Mouse (Mus musculus) layer of hippocampus, postnatal 10 days (tissue): ENCODE data around the gene Wdr1. TPM values are rescaled to one million over a fixed set of nuclear protein-coding genes. Genes with fewer than 3 reads are reported as not detected.

Experiments used
- DNase-seq, 2 experiments: peaks; one replicate each; pipeline ENCODE4 v3.0.0; 2021; ENCODE audit warnings: low spot score in 2 of 2
- total RNA-seq, 2 experiments: library from RNA; stranded (reverse); gene quantifications; 2 replicates each; pipeline ENCODE4 v1.2.3; 2021

The Wdr1 gene
- total RNA-seq, 2 experiments from 2014 or later = 245 to 249 TPM

GRCm38 (mm10) chr5:38544423-38545415 lies 18.3 kb downstream of the Wdr1 start:
- no peak for DNase-seq

- DNase-seq = peak; percentile 57 to 63
Measured at GRCm38 (mm10) chr5:38543496-38544217, 19.4 kb downstream of the Wdr1 start.

- DNase-seq = no peak
Measured at GRCm38 (mm10) chr5:38541728-38542127, 21.3 kb downstream of the Wdr1 start.

GRCm38 (mm10) chr5:38540898-38541297 lies 22.1 kb downstream of the Wdr1 start:
- DNase-seq = no peak

GRCm38 (mm10) chr5:38538508-38538907 lies 24.5 kb downstream of the Wdr1 start:
- no peak for DNase-seq

- no peak for DNase-seq
Measured at GRCm38 (mm10) chr5:38537845-38538244, 25.2 kb downstream of the Wdr1 start.

- DNase-seq = no peak
Measured at GRCm38 (mm10) chr5:38536822-38537221, 26.2 kb downstream of the Wdr1 start.

GRCm38 (mm10) chr5:38532084-38532483 lies 30.9 kb downstream of the Wdr1 start:
- DNase-seq = peak; percentile 51 to 69

GRCm38 (mm10) chr5:38529724-38530428 lies 33.1 kb downstream of the Wdr1 start:
- DNase-seq = peak in 1 of 2 experiments; percentile 44

GRCm38 (mm10) chr5:38522977-38523376 lies 40.0 kb downstream of the Wdr1 start:
- no peak for DNase-seq

GRCm38 (mm10) chr5:38520838-38521237 lies 42.2 kb downstream of the Wdr1 start:
- no peak for DNase-seq

- DNase-seq = peak; percentile 49 to 59
Measured at GRCm38 (mm10) chr5:38516267-38516666, 46.8 kb downstream of the Wdr1 start.

GRCm38 (mm10) chr5:38512991-38513390 lies 50.0 kb downstream of the Wdr1 start:
- DNase-seq = no peak

- DNase-seq = no peak
Measured at GRCm38 (mm10) chr5:38509568-38509967, 53.5 kb downstream of the Wdr1 start.

GRCm38 (mm10) chr5:38505435-38505765 lies 57.6 kb downstream of the Wdr1 start:
- DNase-seq = no peak

- no peak for DNase-seq
Measured at GRCm38 (mm10) chr5:38504747-38505434, 58.1 kb downstream of the Wdr1 start.

GRCm38 (mm10) chr5:38504116-38504515 lies 58.9 kb downstream of the Wdr1 start:
- DNase-seq = no peak

- no peak for DNase-seq
Measured at GRCm38 (mm10) chr5:38502992-38503391, 60.0 kb downstream of the Wdr1 start, which contains the start of gene Slc2a9. TSS of gene Slc2a9 (minus strand) at chr5:38503143.

GRCm38 (mm10) chr5:38500043-38500442 lies 63.0 kb downstream of the Wdr1 start:
- DNase-seq = no peak

GRCm38 (mm10) chr5:38499316-38499811 lies 63.7 kb downstream of the Wdr1 start:
- peak; percentile 41 for DNase-seq

- no peak for DNase-seq
Measured at GRCm38 (mm10) chr5:38498479-38498878, 64.5 kb downstream of the Wdr1 start.
